Mouse (Mus musculus): Measurements from ENCODE around the gene Col18a1. TPM values are rescaled to one million over a fixed set of nuclear protein-coding genes. Genes with fewer than 3 reads are reported as not detected.

Gene Col18a1
- polyA plus RNA-seq (2015; fragmentation: Nextera tagmentation; extraction: Ambion mirVana): 85.6 and 86.5 TPM in 2 replicates

DNA sequence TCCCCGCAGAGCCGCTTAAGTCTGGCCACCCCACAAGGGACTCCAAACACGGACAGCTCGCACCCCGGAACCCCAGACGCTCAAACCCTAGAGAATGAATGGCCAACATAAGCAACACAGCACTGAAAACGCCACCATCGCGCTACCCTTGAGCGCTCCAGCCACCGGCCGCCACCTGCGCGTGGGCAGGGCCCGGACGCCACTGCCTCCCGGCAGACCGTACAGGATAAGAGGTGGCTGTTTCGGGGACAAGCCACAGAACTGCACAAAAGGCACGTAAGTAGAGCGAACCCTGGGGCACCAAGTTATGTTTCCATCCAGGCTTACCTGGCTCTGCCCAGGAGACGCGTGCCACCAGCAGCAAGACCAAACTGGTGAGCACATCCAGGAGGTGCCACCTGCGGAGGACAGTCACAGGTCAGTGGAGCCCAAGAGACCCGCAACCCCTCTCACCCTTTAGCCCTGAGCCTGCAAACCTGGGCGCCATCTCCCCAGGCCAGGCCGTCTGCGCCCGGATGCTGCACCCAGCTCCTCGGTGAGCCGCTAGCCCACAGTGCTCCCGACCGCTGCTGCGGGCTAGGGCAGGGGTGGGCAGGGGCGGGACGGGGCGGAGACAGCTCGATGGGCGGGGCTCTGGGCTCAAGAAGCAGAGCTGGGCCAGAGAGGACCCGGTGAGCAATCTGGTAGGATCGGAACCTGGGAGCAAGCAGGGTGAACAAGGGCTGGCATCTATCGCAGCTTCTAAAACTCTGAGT, at the start of gene Col18a1:
Gene Col18a1 (minus strand): TSS at position 586 of the 755 bp plus-strand sequence.
- H3K27me3 ChIP-seq: peaks cover 28% of the 10 kb centered on the region
- under 1% methylated on average over 42 of the region's 42 CpGs for WGBS
- H3K36me3 ChIP-seq: no peaks in the 10 kb centered on the region
- no peaks in the 10 kb centered on the region for H3K9me3 ChIP-seq (replicated peaks)
- 0 out of 2 replicates have a peak within 1 kb of the TSS, but pooled peaks have one; percentile 2 for H3K9ac ChIP-seq
- H3K4me1 ChIP-seq: peaks cover 32% of the 10 kb centered on the region
- ATAC-seq (ENCODE audit: insufficient number of reproducible peaks, low FRiP score, low TSS enrichment, low read depth): peak; percentile 79; the same call in 1 of the 2 replicates
- H3K27ac ChIP-seq (replicated peaks): peak within 1 kb of the TSS; percentile 53
- peak within 1 kb of the TSS; percentile 47 for H3K4me3 ChIP-seq (replicated peaks)
- peak within 1 kb of the TSS; percentile 86 for H3K4me2 ChIP-seq (replicated peaks)

DNA sequence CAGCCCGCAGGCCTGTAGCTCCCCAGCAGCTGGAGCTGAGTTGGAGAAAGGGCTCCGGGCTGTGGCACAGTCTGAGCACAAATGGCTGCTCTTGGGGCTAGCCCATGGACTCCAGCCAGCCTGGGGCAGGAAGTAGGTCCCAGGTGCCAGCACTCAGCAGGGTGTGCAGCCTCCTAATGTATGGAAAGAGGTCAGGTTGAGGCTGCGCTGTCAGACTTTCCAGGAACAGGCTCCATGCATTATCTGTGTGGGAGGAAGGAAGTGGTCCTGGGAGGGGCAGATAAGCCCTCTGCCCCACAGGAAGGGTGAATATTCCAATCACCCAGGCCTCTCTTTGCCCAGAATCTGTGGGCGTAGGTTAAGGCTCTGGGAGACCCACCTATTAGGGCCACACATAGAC, 49.3 kb upstream of the Col18a1 start:
- no peak overlapping the region for H3K4me3 ChIP-seq (replicated peaks)
- H3K27me3 ChIP-seq: no peaks in the 10 kb centered on the region
- WGBS: 53% methylated on average over 4 of the region's 4 CpGs
- H3K9ac ChIP-seq: no peak overlapping the region
- H3K4me2 ChIP-seq (replicated peaks): no peak overlapping the region
- no peaks in the 10 kb centered on the region for H3K36me3 ChIP-seq
- H3K27ac ChIP-seq (replicated peaks): no peak overlapping the region; the same call in 1 of the 2 replicates
- H3K4me1 ChIP-seq: peaks cover 17% of the 10 kb centered on the region
- peak; percentile 53; the same call in 1 of the 2 replicates for ATAC-seq (ENCODE audit: insufficient number of reproducible peaks, low FRiP score, low TSS enrichment, low read depth)
- no peaks in the 10 kb centered on the region for H3K9me3 ChIP-seq (replicated peaks)

DNA sequence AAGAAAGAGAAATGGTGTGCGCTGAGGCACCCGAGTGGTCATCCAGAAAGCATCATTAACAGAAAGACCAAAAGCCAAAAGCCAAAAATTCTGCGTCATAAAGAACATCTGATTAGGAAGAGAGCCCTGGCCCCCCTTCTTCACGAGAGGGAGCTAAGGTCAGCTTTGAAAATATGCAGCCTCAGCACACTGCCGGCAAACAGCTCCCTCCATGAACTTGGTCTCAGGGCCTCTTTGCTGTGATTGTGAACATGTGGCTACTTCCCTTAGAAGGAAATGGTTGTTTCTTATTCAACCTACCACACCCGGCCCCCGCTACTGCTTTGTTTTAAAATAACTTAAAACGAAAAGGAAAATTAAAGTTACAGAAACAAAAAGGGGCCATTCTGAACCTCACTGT, 48.2 kb upstream of the Col18a1 start:
- 47% methylated on average over 8 of the region's 8 CpGs for WGBS
- 0 out of 2 replicates have a peak overlapping the region, but pooled peaks have one; percentile 28 for H3K27ac ChIP-seq (replicated peaks)
- H3K9me3 ChIP-seq (replicated peaks): no peaks in the 10 kb centered on the region
- no peaks in the 10 kb centered on the region for H3K36me3 ChIP-seq
- ATAC-seq (ENCODE audit: insufficient number of reproducible peaks, low FRiP score, low TSS enrichment, low read depth): no peak
- H3K27me3 ChIP-seq: no peaks in the 10 kb centered on the region
- H3K4me3 ChIP-seq (replicated peaks): no peak overlapping the region
- no peak overlapping the region for H3K4me2 ChIP-seq (replicated peaks)
- H3K4me1 ChIP-seq: peaks cover 17% of the 10 kb centered on the region
- no peak overlapping the region for H3K9ac ChIP-seq

DNA sequence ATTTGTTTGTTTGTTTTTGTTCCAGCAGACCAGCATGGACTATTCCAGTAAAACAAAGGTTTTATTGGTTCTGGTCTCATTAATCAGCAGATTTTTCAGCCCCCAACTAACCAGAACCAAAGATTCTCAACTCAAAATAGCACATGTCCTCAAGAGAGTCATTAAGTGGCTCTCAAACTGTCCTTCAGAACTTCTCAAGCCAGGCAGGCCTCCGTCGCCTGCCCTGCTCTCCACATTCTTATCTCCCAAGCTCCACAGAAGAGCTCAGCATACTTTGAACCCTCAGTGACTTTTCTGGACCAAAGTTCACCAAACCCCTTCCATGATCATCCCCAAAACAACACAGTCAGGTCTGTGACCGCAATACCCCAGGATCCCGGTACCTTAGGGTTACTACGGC, 47.1 kb upstream of the Col18a1 start:
- H3K4me3 ChIP-seq (replicated peaks): no peak overlapping the region
- no peak for ATAC-seq (ENCODE audit: insufficient number of reproducible peaks, low FRiP score, low TSS enrichment, low read depth)
- no peak overlapping the region for H3K27ac ChIP-seq (replicated peaks)
- no peaks in the 10 kb centered on the region for H3K36me3 ChIP-seq
- no peaks in the 10 kb centered on the region for H3K27me3 ChIP-seq
- WGBS: 95% methylated on average over 5 of the region's 5 CpGs
- H3K9me3 ChIP-seq (replicated peaks): no peaks in the 10 kb centered on the region
- peaks cover 23% of the 10 kb centered on the region for H3K4me1 ChIP-seq
- no peak overlapping the region for H3K9ac ChIP-seq
- H3K4me2 ChIP-seq (replicated peaks): no peak overlapping the region

DNA sequence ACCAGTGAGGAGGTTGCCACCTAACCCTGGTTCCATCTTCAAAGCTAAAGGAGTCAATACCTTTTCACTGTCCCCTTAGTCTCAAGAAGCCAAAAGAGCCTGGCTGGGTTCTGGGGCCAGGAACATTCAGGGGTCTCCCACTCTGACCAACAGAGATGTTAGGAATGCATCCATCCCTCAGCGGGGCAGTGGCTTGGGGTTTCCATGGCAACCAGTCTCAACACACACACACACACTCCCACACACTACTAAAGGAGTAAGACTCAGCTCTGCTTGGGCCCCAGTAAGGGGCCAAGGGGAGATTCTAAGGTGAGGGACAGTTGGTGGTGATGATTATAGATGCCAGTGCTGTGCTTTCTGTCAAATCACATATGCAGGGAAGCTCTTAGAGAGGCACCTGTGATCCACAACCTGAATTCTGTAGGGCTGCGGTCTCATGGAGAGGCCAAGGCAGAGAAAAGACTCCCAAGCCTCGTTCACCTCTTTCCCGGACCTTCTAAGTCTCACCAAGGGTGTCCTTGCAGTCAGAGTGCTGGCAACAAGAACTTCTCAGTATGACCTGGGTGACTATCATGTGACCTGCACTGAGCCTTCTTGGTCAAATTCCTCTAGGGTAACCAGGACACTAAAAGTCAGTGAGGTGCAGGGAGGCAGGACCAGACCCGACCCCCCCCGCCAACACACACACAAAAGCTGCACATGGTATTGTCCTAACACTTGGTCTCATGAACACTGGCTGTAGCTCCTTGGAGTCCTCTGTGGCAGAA, 46.2 kb upstream of the Col18a1 start:
- H3K27me3 ChIP-seq: no peaks in the 10 kb centered on the region
- H3K4me1 ChIP-seq: peaks cover 23% of the 10 kb centered on the region
- no peak overlapping the region for H3K4me3 ChIP-seq (replicated peaks)
- H3K4me2 ChIP-seq (replicated peaks): no peak overlapping the region
- H3K36me3 ChIP-seq: no peaks in the 10 kb centered on the region
- no peaks in the 10 kb centered on the region for H3K9me3 ChIP-seq (replicated peaks)
- H3K9ac ChIP-seq: no peak overlapping the region
- 86% methylated on average over 6 of the region's 6 CpGs for WGBS
- ATAC-seq (ENCODE audit: insufficient number of reproducible peaks, low FRiP score, low TSS enrichment, low read depth): no peak
- no peak overlapping the region for H3K27ac ChIP-seq (replicated peaks)

DNA sequence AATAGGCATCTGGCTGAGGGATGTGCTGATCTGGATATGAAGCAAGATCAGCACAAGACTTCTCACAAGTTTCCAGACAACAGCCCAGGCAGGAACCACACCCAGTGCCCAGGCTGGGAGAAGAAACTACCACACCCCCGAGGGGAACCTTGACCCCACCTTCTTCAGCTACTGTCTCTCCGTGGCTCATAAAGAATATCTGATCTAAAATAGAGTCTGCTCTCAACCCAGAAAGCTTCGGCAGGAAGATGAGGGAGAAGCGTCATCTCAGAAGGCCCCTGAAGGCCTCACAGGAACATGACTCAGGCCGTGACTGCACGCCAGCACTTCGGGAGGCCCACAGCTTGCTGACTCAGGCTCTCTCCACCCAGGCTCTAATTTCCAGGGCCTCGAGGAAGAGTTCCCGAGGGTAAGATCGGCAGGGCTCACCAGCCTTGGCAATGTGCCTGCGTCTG, 44.8 kb upstream of the Col18a1 start:
- 0 out of 2 replicates have a peak overlapping the region, but pooled peaks have one; percentile 6 for H3K4me2 ChIP-seq (replicated peaks)
- no peaks in the 10 kb centered on the region for H3K36me3 ChIP-seq
- no peaks in the 10 kb centered on the region for H3K27me3 ChIP-seq
- ATAC-seq (ENCODE audit: insufficient number of reproducible peaks, low FRiP score, low TSS enrichment, low read depth): no peak
- 14% methylated on average over 11 of the region's 11 CpGs for WGBS
- H3K27ac ChIP-seq (replicated peaks): peak overlapping the region; percentile 76
- no peak overlapping the region for H3K4me3 ChIP-seq (replicated peaks)
- H3K9ac ChIP-seq: no peak overlapping the region
- H3K9me3 ChIP-seq (replicated peaks): no peaks in the 10 kb centered on the region
- H3K4me1 ChIP-seq: peaks cover 36% of the 10 kb centered on the region

DNA sequence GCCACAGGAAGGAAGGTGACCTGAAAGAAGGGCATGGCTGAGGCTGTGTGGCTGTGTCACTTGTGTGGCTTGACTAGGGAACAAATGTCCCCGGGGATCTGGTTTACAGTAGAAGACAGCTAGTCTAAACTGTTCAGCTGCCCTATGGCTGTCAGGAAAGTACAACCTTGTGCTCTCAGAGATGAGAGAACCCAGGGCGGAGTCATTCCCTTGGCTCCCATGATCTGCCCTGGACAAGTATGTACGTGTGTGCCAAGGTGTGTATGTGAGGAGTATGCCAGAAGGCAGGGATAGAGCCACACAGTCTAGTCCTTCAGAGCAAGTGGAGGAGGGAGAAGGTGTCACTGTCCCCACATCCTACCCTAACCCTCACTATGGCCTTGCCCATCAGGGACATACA, 44.3 kb upstream of the Col18a1 start:
- Histone ChIP-seq H3K4me3 (replicated peaks) (no peak overlapping the region), H3K36me3 (no peaks in the 10 kb centered on the region), H3K9ac (no peak overlapping the region), H3K27ac (replicated peaks) (peak overlapping the region; percentile 76), H3K4me2 (replicated peaks) (no peak overlapping the region), H3K27me3 (no peaks in the 10 kb centered on the region), H3K9me3 (replicated peaks) (no peaks in the 10 kb centered on the region), H3K4me1 (peaks cover 35% of the 10 kb centered on the region)
- WGBS: 86% methylated on average over 3 of the region's 3 CpGs
- ATAC-seq (ENCODE audit: insufficient number of reproducible peaks, low FRiP score, low TSS enrichment, low read depth): no peak

DNA sequence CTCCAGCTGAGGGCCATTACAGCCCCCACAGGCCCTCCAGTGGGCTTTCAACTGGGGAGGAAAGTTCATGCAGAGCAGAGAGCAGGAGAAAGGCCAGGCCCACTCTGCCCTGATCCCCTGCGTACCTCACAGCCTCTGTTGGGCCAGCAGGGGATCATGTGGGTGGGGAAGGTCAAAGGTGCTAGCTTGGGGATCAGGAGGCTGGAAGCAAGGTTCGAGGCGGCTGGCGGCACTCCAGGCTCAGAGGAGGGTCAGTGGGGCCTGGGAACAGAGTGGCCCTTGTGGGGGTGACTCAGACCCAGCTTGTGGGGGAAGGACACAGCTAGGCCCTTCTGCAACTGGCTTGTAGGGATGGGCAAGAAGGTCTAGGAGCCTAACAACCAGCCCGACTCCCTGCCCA, 42.9 kb upstream of the Col18a1 start:
- H3K4me2 ChIP-seq (replicated peaks): no peak overlapping the region
- no peaks in the 10 kb centered on the region for H3K9me3 ChIP-seq (replicated peaks)
- H3K4me1 ChIP-seq: peaks cover 32% of the 10 kb centered on the region
- no peaks in the 10 kb centered on the region for H3K27me3 ChIP-seq
- H3K9ac ChIP-seq: no peak overlapping the region
- 52% methylated on average over 5 of the region's 5 CpGs for WGBS
- H3K27ac ChIP-seq (replicated peaks): no peak overlapping the region
- H3K4me3 ChIP-seq (replicated peaks): no peak overlapping the region
- no peaks in the 10 kb centered on the region for H3K36me3 ChIP-seq
- no peak for ATAC-seq (ENCODE audit: insufficient number of reproducible peaks, low FRiP score, low TSS enrichment, low read depth)

DNA sequence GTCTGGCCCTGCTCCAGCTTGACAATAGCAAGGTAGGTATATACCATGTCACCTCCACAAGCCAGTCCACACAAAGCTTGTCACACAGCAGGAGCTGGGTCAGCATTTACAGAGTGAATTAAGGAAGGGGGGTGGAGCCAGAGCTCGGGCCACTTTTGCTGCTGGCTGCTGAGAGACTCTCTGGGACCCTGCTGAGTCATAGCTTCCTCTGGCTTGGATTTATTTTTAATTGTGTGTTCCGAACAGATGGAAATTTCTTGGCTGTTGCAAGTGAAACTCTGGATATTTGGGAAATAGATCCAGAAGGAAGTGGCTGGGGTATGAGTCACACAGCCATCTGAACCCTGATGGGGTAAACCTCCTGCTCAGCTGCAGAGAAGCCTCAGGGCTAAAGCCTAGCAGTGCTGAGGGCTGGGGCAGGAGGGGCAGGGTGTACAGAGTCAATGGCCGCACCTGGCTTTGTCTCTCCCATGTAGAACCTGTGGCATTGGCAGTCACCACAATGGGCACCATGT, 40.3 kb upstream of the Col18a1 start:
- WGBS: 14% methylated on average over 3 of the region's 3 CpGs
- peak; percentile 81 for ATAC-seq (ENCODE audit: insufficient number of reproducible peaks, low FRiP score, low TSS enrichment, low read depth)

DNA sequence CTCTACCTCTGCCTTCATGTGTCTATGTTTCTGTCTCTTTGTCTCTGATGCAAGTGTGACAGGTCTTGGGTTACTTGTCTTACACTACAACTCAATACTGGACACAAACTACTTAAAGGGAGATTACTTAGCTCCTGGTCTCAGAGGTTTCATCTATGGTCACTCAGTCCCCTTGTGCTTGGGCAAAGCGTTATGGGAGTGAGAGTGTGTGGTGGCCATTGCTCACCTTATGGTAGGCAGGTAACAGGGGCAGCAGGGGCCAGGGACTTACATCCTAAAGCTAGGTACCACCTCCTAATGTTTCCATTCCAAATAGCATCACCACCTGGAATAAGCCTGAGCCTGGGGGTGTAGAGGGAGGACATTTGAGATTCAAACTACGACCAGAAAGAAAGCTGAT, 39.8 kb upstream of the Col18a1 start:
- ATAC-seq (ENCODE audit: insufficient number of reproducible peaks, low FRiP score, low TSS enrichment, low read depth): no peak
- Histone ChIP-seq H3K9ac (no peak overlapping the region), H3K4me1 (peaks cover 24% of the 10 kb centered on the region), H3K36me3 (no peaks in the 10 kb centered on the region), H3K27me3 (no peaks in the 10 kb centered on the region), H3K4me3 (replicated peaks) (no peak overlapping the region), H3K4me2 (replicated peaks) (no peak overlapping the region), H3K27ac (replicated peaks) (peak overlapping the region; percentile 82), H3K9me3 (replicated peaks) (no peaks in the 10 kb centered on the region)
- 64% methylated on average over 2 of the region's 2 CpGs for WGBS

More for the DNA sequence above, 40.3 kb upstream of the Col18a1 start:
- no peaks in the 10 kb centered on the region for H3K9me3 ChIP-seq (replicated peaks)
- H3K36me3 ChIP-seq: no peaks in the 10 kb centered on the region
- no peak overlapping the region for H3K9ac ChIP-seq
- H3K4me1 ChIP-seq: peaks cover 29% of the 10 kb centered on the region
- no peaks in the 10 kb centered on the region for H3K27me3 ChIP-seq
- H3K4me3 ChIP-seq (replicated peaks): no peak overlapping the region
- no peak overlapping the region for H3K4me2 ChIP-seq (replicated peaks)
- H3K27ac ChIP-seq (replicated peaks): peak overlapping the region; percentile 82

DNA sequence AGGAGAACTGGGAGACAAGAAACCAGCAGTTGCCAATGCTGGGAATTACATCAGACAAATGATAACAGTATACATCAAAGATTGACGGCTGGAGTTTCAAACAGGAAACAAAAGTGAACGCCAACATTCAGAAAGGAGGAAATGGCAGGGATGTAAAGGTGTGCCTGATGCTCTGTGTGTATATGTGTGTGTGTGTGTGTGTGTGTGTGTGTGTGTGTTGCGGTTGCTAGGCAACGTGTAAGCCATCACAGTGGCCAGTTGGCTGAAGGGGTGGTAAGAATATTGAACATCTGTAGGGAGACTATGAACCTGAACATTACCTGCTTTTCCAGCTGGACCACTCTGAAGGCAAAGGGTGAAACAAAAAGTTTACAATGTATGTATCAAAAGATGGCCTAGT, 37.6 kb upstream of the Col18a1 start:
- H3K9ac ChIP-seq: no peak overlapping the region
- H3K27ac ChIP-seq (replicated peaks): no peak overlapping the region
- WGBS: 71% methylated on average over 4 of the region's 4 CpGs
- no peak overlapping the region for H3K4me3 ChIP-seq (replicated peaks)
- peaks cover 15% of the 10 kb centered on the region for H3K4me1 ChIP-seq
- ATAC-seq (ENCODE audit: insufficient number of reproducible peaks, low FRiP score, low TSS enrichment, low read depth): no peak
- no peak overlapping the region for H3K4me2 ChIP-seq (replicated peaks)
- H3K9me3 ChIP-seq (replicated peaks): no peaks in the 10 kb centered on the region
- no peaks in the 10 kb centered on the region for H3K27me3 ChIP-seq
- no peaks in the 10 kb centered on the region for H3K36me3 ChIP-seq
